Mouse (Mus musculus) heart, adult 2 months (tissue): ENCODE measurements around the gene Dhh. TPM values are rescaled to one million over a fixed set of nuclear protein-coding genes. Genes with fewer than 3 reads are reported as not detected.
"Not testable (repeated sequence)": the region's sequence is repeated elsewhere in the genome, so short reads cannot be mapped to it uniquely, and the experiment has no call there.

Experiments
- DNase-seq, 2 experiments: peaks; one replicate each; pipeline ENCODE4 v3.0.0; 2021
- H3K27ac ChIP-seq: fragments of 200-600 bp; 2 replicates; pipeline ENCODE4 v1.8.1; 2022
- H3K27me3 ChIP-seq: fragments of 200-500 bp; 2 replicates; pipeline ENCODE4 v1.6.1; 2012; ENCODE audit warnings: mild to moderate bottlenecking, low read length, inconsistent platforms, mixed read lengths; ENCODE audit not compliant: control insufficient read depth, insufficient read depth
- H3K36me3 ChIP-seq: fragments of 200-500 bp; 2 replicates; pipeline ENCODE4 v1.6.1; 2012; ENCODE audit warnings: low read length, inconsistent platforms; ENCODE audit not compliant: control insufficient read depth, insufficient read depth
- H3K4me1 ChIP-seq: fragments of 200-500 bp; 2 replicates; pipeline ENCODE4 v1.6.1; 2011; ENCODE audit warnings: low read length; ENCODE audit not compliant: control insufficient read depth, insufficient read depth
- H3K4me3 ChIP-seq: fragments of 200-600 bp; 2 replicates; pipeline ENCODE4 v1.8.1; 2022
- H3K79me2 ChIP-seq: fragments of 200-500 bp; replicated peaks from 2 replicates; pipeline ENCODE4 v1.6.1; 2012; ENCODE audit warnings: mild to moderate bottlenecking, inconsistent platforms, low read length, moderate library complexity, mixed read lengths; ENCODE audit not compliant: control insufficient read depth, insufficient read depth
- H3K9ac ChIP-seq: fragments of 200-500 bp; 2 replicates; pipeline ENCODE4 v1.6.1; 2012; ENCODE audit warnings: low read depth, mild to moderate bottlenecking, control low read depth, inconsistent platforms, low read length, mixed read lengths
- CTCF ChIP-seq: fragments of 200-600 bp; IDR thresholded peaks from 2 replicates; pipeline ENCODE4 v1.8.1; 2022; ENCODE audit warnings: antibody characterized with exemption, mild to moderate bottlenecking, moderate library complexity
- EP300 ChIP-seq: fragments of 200-500 bp; IDR thresholded peaks from 2 replicates; pipeline ENCODE4 v1.6.1; 2011; ENCODE audit warnings: low read depth, low read length, control low read depth; ENCODE audit not compliant: insufficient read depth
- POLR2A ChIP-seq: fragments of 200-500 bp; IDR thresholded peaks from 2 replicates; pipeline ENCODE4 v1.6.1; 2011; ENCODE audit warnings: mild to moderate bottlenecking, low read depth, low read length, control low read depth; ENCODE audit not compliant: insufficient read depth
- WGBS: fragments of 180-500 bp; shearing (Covaris S2); methylation state at CpG from one replicate; pipeline ENCODE4 v1.1.7; 2018; 5-methylcytosine and 5-hydroxymethylcytosine counted together
- intact Hi-C: fragments of 180-260 bp; cut with DNase I; formaldehyde crosslinking; loops from one replicate; pipeline ENCODE4 v1.15.1; 2025
- polyA plus RNA-seq: library from polyadenylated mRNA; depleted of rRNA; stranded (reverse); fragments of >200 nt; gene quantifications from 2 replicates; pipeline ENCODE4 v1.2.3, GENCODE M21; 2012
- total RNA-seq, 2 experiments: library from RNA; stranded (reverse); gene quantifications; 2 replicates each; pipeline ENCODE4 v1.2.3; 2021

The Dhh gene
- total and polyA plus RNA-seq, 3 experiments: 0.73 to 1.5 (median 0.94) TPM

DNA sequence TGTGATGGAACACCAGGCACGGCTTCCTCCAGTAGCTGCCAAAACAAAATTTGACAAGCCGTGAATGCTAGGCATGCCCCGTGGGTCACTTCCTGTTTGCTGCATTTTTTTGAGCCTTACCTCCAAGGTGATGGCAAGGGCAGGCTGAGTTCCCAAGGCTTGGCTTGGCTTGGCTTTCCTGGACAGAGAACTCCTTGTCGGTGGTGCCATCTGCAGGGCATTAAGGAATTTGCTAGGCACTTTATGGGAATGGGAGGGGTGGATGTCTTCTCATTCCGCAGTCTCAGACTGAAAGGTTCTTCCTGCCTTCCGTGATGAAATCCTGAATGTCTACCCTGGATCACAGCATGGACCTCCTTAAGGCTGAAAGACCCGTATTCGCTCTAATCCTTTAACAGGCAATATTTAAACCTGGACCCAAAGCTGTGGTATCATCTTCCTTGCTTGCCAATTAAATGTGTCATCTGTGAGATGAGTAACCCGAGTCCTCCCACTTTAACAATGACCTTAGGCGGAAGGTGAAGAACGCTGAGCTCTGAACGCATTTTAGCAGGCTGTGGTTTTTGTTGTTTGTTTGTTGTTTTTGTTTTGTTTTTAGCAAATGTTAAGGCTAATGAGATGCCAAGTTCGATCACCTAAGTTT is 30.4 kb upstream of the Dhh start:
- Histone ChIP-seq H3K27ac (peak overlapping the region; percentile 32; the same call in 1 of the 2 replicates), H3K36me3 (peaks cover 6% of the 10 kb centered on the region), H3K79me2 (no peaks in the 10 kb centered on the region), H3K4me1 (peaks cover 8% of the 10 kb centered on the region), H3K9ac (no peak overlapping the region), H3K27me3 (no peaks in the 10 kb centered on the region), H3K4me3 (no peak overlapping the region)
- intact Hi-C loops: loop anchor here (1.0 kb wide), 2 partner anchors 36 to 51 kb away; no protein-coding TSS in a partner anchor
- TF ChIP-seq CTCF (peak; percentile 82), EP300 (peak; percentile 86), POLR2A (no peak)
- WGBS: 13% methylated on average over 13 of the region's 13 CpGs
- peak; percentile 66 to 80 for DNase-seq

DNA sequence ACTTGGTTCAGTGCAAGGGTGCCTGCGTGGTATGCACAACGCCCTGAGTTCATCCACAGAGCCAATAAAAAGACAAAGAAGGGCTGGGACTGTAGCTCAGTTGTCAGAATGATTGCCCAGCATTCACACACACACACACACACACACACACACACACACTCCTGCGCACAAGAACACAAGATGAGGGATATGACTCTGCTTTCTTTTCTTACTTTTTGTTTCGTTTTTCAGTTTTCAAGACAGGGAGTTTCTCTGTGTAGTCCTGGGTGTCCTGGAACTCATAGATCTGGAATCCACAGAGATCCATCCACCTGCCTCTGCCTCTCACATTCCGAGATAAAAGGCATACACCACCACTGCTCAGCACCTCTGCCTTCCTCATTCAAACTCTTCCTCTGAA is 29.2 kb upstream of the Dhh start:
- Histone ChIP-seq H3K79me2 (no peaks in the 10 kb centered on the region), H3K27ac (no peak overlapping the region), H3K36me3 (peaks cover 4% of the 10 kb centered on the region), H3K9ac (no peak overlapping the region), H3K27me3 (no peaks in the 10 kb centered on the region), H3K4me3 (no peak overlapping the region), H3K4me1 (peaks cover 6% of the 10 kb centered on the region)
- 85% methylated on average over 5 of the region's 5 CpGs for WGBS
- no peak for DNase-seq
- TF ChIP-seq EP300: no peak
- TF ChIP-seq CTCF: no peak
- TF ChIP-seq POLR2A: no peak
- intact Hi-C loops: no loop called here

DNA sequence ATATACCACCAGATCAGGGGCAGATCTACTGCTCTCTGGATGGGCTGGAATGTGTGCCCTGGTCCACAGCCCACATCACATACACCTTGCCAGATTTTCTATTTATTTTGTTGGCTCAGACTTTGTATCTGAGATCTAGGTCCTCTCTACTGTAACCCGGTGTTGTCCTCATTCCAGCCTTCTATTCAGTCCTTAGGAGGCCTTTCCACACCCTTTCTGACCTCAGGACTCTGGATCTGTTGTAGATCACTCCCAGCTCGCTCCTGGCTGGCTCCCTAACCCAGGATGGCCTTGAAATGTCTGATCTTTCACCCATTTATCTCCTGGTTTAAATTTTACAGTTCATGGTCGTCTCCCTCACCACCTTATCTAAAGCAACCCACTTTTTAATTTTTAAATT is 26.3 kb upstream of the Dhh start:
- peaks cover 4% of the 10 kb centered on the region for H3K4me1 ChIP-seq
- no peak overlapping the region for H3K9ac ChIP-seq
- no peak overlapping the region for H3K4me3 ChIP-seq
- H3K36me3 ChIP-seq: no peaks in the 10 kb centered on the region
- no peaks in the 10 kb centered on the region for H3K79me2 ChIP-seq
- no peak for DNase-seq
- H3K27ac ChIP-seq: no peak overlapping the region
- intact Hi-C loops: no loop called here
- 51% methylated on average over 3 of the region's 3 CpGs for WGBS
- TF ChIP-seq EP300 (no peak), POLR2A (no peak)
- H3K27me3 ChIP-seq: no peaks in the 10 kb centered on the region

DNA sequence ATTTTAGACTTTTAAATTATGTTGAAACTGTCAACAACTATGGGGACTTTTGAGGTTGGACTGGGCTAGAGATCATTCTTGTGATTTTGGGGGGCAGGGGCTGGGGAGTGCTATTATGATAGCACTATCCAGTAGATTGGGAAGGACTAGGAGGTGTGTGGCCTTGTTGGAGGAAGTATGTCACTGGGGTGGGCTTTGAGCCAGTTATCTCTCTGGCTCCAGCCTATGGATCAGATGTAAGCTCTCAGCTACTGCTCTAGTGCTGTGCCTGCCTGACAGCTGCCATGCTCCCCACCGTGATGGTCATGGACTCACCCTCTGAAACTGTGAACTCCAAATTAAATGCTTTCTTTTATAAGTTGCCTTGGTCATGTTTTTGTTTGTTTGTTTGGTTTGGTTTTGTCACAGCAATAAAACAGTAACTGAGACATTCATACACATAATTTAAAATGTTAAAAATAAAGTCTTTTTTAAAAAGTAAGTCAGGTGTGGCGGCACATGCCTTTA is 24.7 kb upstream of the Dhh start:
- no peaks in the 10 kb centered on the region for H3K36me3 ChIP-seq
- H3K27me3 ChIP-seq: no peaks in the 10 kb centered on the region
- H3K27ac ChIP-seq: no peak overlapping the region
- peaks cover 1% of the 10 kb centered on the region for H3K4me1 ChIP-seq
- H3K79me2 ChIP-seq: no peaks in the 10 kb centered on the region
- intact Hi-C loops: no loop called here
- TF ChIP-seq EP300 (no peak), POLR2A (no peak), CTCF (no peak)
- H3K9ac ChIP-seq: no peak overlapping the region
- no peak for DNase-seq
- WGBS: 70% methylated on average over 2 of the region's 2 CpGs
- H3K4me3 ChIP-seq: no peak overlapping the region

DNA sequence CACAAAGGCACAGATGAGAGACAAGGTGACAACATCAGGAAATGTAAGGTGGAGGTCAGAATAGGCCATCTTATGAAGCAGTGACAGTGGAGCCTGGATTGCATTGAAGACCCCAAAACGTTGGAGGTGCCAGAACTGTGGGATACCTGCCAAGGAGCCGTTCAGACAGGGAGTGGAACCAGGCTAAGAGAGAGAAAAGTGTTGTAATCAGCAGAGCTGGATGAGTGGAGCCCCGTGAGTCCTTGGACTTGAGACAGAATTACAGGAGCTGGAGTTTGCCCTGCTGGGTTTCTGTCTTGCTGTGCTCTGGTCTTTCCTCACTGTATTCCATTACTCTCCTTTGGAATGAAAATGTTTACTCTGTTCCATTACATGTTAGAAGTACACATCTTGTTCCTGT is 24.2 kb upstream of the Dhh start:
- TF ChIP-seq CTCF: no peak
- no peak for TF ChIP-seq EP300
- TF ChIP-seq POLR2A: no peak
- WGBS: 34% methylated on average over 3 of the region's 3 CpGs

DNA sequence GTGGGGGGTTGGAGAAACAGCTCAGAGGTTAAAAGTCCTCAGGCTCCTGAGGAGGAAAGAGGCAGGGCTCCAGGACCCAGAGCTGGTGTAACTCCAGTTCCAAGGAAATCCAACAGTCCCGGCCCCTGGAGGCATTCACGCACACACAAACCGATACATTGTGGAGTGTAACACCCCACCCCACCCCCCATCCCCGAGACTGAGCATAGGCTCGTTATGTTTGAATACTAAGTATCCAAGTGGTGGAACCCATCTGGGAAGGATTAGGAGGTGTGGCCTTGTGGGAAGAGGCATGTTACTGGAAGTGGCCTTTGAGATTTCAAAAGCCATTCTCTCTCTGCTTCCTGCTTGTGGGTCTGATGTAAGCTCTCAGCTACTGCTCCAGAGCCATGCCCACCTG is 23.2 kb upstream of the Dhh start:
- intact Hi-C loops: no loop called here
- WGBS: 89% methylated on average over 5 of the region's 5 CpGs
- Histone ChIP-seq H3K27me3 (no peaks in the 10 kb centered on the region), H3K4me1 (no peaks in the 10 kb centered on the region; the same call in 1 of the 2 replicates), H3K27ac (no peak overlapping the region), H3K79me2 (no peaks in the 10 kb centered on the region), H3K4me3 (no peak overlapping the region), H3K9ac (no peak overlapping the region), H3K36me3 (no peaks in the 10 kb centered on the region)
- no peak for TF ChIP-seq CTCF
- TF ChIP-seq EP300: no peak
- no peak for TF ChIP-seq POLR2A
- DNase-seq: no peak

More for the DNA sequence above, 24.2 kb upstream of the Dhh start:
- Histone ChIP-seq H3K27ac (no peak overlapping the region), H3K9ac (no peak overlapping the region), H3K36me3 (no peaks in the 10 kb centered on the region), H3K4me1 (no peaks in the 10 kb centered on the region; the same call in 1 of the 2 replicates), H3K4me3 (no peak overlapping the region), H3K79me2 (no peaks in the 10 kb centered on the region), H3K27me3 (no peaks in the 10 kb centered on the region)
- DNase-seq: no peak
- intact Hi-C loops: no loop called here

DNA sequence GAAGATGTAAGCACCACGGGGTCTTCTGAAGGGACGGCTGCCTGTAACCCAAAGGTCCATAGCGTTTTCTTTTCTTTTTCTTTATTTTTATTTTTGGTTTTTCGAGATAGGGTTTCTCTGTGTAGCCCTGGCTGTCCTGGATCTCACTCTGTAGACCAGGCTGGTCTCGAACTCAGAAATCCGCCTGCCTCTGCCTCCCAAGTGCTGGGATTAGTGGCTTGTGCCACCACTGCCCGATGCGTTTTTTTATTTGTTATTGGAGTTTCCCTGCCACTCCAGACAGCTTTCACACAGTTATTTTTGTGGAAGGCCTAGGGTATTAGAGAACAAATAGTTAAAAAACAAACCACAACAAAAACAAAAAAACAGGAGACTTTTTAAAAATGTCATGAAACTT is 20.2 kb upstream of the Dhh start:
- 15% methylated on average over 8 of the region's 8 CpGs for WGBS
- H3K4me1 ChIP-seq: not testable (repeated sequence)
- H3K9ac ChIP-seq: peak overlapping the region; percentile 63

More for the DNA sequence above, 20.2 kb upstream of the Dhh start:
- H3K27me3 ChIP-seq, DNase-seq, H3K79me2 ChIP-seq, H3K36me3 ChIP-seq: not testable (repeated sequence)
- intact Hi-C loops: loop anchor here (5.0 kb wide), 2 partner anchors 36 to 86 kb away; partner anchors contain the start of gene Prkag1
- Histone ChIP-seq H3K4me3 (peak overlapping the region; percentile 96), H3K27ac (peak overlapping the region; percentile 99)
